8 mouse cellular contexts compared by ENCODE assay signal in the genomic region with DNA sequence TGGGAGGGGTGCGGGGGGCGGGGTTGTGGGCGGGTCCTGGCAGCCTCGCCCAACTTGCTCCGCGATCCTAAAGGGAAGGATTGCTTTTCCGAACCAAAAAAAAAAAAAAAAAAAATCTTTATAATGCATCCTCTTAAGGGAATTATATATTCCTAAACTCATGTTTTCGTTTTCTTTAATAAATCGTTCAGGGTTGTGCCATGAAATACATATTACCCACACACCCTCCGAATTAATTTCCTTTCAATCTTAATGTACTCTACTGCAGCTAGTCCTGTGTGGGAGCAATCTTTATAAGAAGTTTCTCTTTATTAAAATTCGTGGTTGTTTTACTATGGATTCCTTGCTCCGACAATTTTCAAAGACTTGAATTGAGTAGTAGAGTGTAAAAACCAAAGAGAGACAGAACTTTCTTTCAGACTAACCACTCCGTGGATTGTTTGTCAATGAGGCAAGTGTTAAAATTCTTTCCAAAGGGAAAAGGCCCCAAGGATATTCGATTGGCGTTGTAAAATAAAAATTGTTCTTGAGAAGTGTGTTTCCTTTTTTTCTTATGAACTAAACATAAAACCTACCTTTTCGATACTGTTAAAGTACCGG.
A peak's percentile ranks its signal among the peaks of the same experiment; 100 is the strongest.
DNase-seq lines count a peak whose midpoint lies in the region; ATAC-seq and TF ChIP-seq lines count a peak whose summit lies in the region.

No protein-coding gene starts in this region.

- TF ChIP-seq CTCF in intestine, postnatal 0 days (IDR thresholded peaks at IDR 0.05; ENCODE audit: low read depth), result no peak

- ATAC-seq in heart, embryonic 11.5 days (replicated peaks; ENCODE audit: insufficient number of reproducible peaks, low FRiP score, low TSS enrichment), result no peak
- peak; percentile 53 for ATAC-seq in midbrain, embryonic 13.5 days
- no peak for ATAC-seq in midbrain, embryonic 16.5 days
- no peak for ATAC-seq in intestine, postnatal 0 days
- ATAC-seq in stomach, embryonic 16.5 days (ENCODE audit: insufficient read depth, low FRiP score), result no peak

- H3K4me3 ChIP-seq in heart, embryonic 11.5 days (ENCODE audit: low read depth, low read length), result no peak overlapping the region
- no peak overlapping the region for H3K4me3 ChIP-seq in midbrain, embryonic 13.5 days (replicated peaks)
- H3K4me3 ChIP-seq in midbrain, embryonic 16.5 days (ENCODE audit: low read depth, low read length), result no peak overlapping the region
- peak overlapping the region; percentile 7; the same call in 1 of the 2 replicates for H3K4me3 ChIP-seq in intestine, postnatal 0 days (ENCODE audit: low read depth, low read length)
- no peak overlapping the region for H3K4me3 ChIP-seq in stomach, embryonic 16.5 days (replicated peaks; ENCODE audit: low read length)

- no peaks in the 10 kb centered on the region for H3K9me3 ChIP-seq in heart, embryonic 11.5 days (replicated peaks; ENCODE audit: control insufficient read depth, low read length)
- H3K9me3 ChIP-seq in midbrain, embryonic 13.5 days, result no peaks in the 10 kb centered on the region
- no peaks in the 10 kb centered on the region for H3K9me3 ChIP-seq in midbrain, embryonic 16.5 days (replicated peaks; ENCODE audit: control insufficient read depth, low read length, poor library complexity, severe bottlenecking)
- H3K9me3 ChIP-seq in intestine, postnatal 0 days (ENCODE audit: control insufficient read depth), result no peaks in the 10 kb centered on the region
- H3K9me3 ChIP-seq in stomach, embryonic 16.5 days (replicated peaks; ENCODE audit: control insufficient read depth, low read length), result no peaks in the 10 kb centered on the region

- H3K4me2 ChIP-seq in heart, embryonic 11.5 days, result peak overlapping the region; percentile 42
- no peak overlapping the region for H3K4me2 ChIP-seq in midbrain, embryonic 13.5 days (replicated peaks)
- H3K4me2 ChIP-seq in midbrain, embryonic 16.5 days (ENCODE audit: low read length), result no peak overlapping the region
- peak overlapping the region; percentile 63 for H3K4me2 ChIP-seq in intestine, postnatal 0 days (replicated peaks; ENCODE audit: low read depth)
- H3K4me2 ChIP-seq in stomach, embryonic 16.5 days (ENCODE audit: low read depth, low read length), result peak overlapping the region; percentile 15; the same call in 1 of the 2 replicates

- no peaks in the 10 kb centered on the region for H3K36me3 ChIP-seq in heart, embryonic 11.5 days (ENCODE audit: control insufficient read depth, insufficient read depth, low read length)
- H3K36me3 ChIP-seq in midbrain, embryonic 13.5 days, result no peaks in the 10 kb centered on the region
- H3K36me3 ChIP-seq in midbrain, embryonic 16.5 days (ENCODE audit: control insufficient read depth, insufficient read depth, low read length), result no peaks in the 10 kb centered on the region
- H3K36me3 ChIP-seq in intestine, postnatal 0 days (ENCODE audit: control insufficient read depth, insufficient read depth), result no peaks in the 10 kb centered on the region
- H3K36me3 ChIP-seq in stomach, embryonic 16.5 days (ENCODE audit: control insufficient read depth, insufficient read depth, low read length), result no peaks in the 10 kb centered on the region

- no peak overlapping the region for H3K27ac ChIP-seq in heart, embryonic 11.5 days (ENCODE audit: low read depth, low read length)
- no peak overlapping the region for H3K27ac ChIP-seq in midbrain, embryonic 13.5 days
- no peak overlapping the region for H3K27ac ChIP-seq in midbrain, embryonic 16.5 days (ENCODE audit: low read length)
- H3K27ac ChIP-seq in intestine, postnatal 0 days (ENCODE audit: low read depth, low read length), result no peak overlapping the region
- H3K27ac ChIP-seq in stomach, embryonic 16.5 days (ENCODE audit: low read length), result no peak overlapping the region

- no peak for DNase-seq in heart, adult 8-10 months (ENCODE audit: low spot score)
- no peak for DNase-seq in spleen, postnatal 36 days (ENCODE audit: low spot score in 2 of 2)
- DNase-seq in right cerebral cortex, adult 2 months (ENCODE audit: low spot score in 2 of 2), result no peak

- WGBS in heart, embryonic 11.5 days (ENCODE audit: insufficient replicate concordance), result 3% methylated on average over 17 of the region's 17 CpGs
- 5% methylated on average over 17 of the region's 17 CpGs for WGBS in midbrain, embryonic 13.5 days
- 2% methylated on average over 17 of the region's 17 CpGs for WGBS in midbrain, embryonic 16.5 days
- WGBS in intestine, postnatal 0 days, result 3% methylated on average over 17 of the region's 17 CpGs
- WGBS in stomach, embryonic 16.5 days, result 3% methylated on average over 17 of the region's 17 CpGs

- peaks cover 9% of the 10 kb centered on the region for H3K4me1 ChIP-seq in heart, embryonic 11.5 days (ENCODE audit: control insufficient read depth, insufficient read depth, low read length)
- peaks cover 7% of the 10 kb centered on the region; the same call in 1 of the 2 replicates for H3K4me1 ChIP-seq in midbrain, embryonic 13.5 days (replicated peaks)
- no peaks in the 10 kb centered on the region for H3K4me1 ChIP-seq in midbrain, embryonic 16.5 days (ENCODE audit: control insufficient read depth, insufficient read depth, low read length)
- no peaks in the 10 kb centered on the region for H3K4me1 ChIP-seq in intestine, postnatal 0 days (replicated peaks; ENCODE audit: control insufficient read depth, insufficient read depth, low read length)
- H3K4me1 ChIP-seq in stomach, embryonic 16.5 days (ENCODE audit: control insufficient read depth, insufficient read depth, low read length), result peaks cover 3% of the 10 kb centered on the region; the same call in 1 of the 2 replicates

- H3K27me3 ChIP-seq in heart, embryonic 11.5 days (ENCODE audit: control insufficient read depth, insufficient read depth, low read length), result peaks cover 48% of the 10 kb centered on the region
- peaks cover 94% of the 10 kb centered on the region for H3K27me3 ChIP-seq in midbrain, embryonic 13.5 days
- peaks cover 56% of the 10 kb centered on the region for H3K27me3 ChIP-seq in midbrain, embryonic 16.5 days (ENCODE audit: control insufficient read depth, insufficient read depth, low read depth, low read length)
- peaks cover 93% of the 10 kb centered on the region for H3K27me3 ChIP-seq in intestine, postnatal 0 days (replicated peaks; ENCODE audit: control insufficient read depth, insufficient read depth, low read length)
- H3K27me3 ChIP-seq in stomach, embryonic 16.5 days (ENCODE audit: control insufficient read depth, insufficient read depth, low read length), result peaks cover 51% of the 10 kb centered on the region

- no peak overlapping the region for H3K9ac ChIP-seq in heart, embryonic 11.5 days (ENCODE audit: low read depth, low read length)
- no peak overlapping the region for H3K9ac ChIP-seq in midbrain, embryonic 13.5 days (replicated peaks)
- no peak overlapping the region for H3K9ac ChIP-seq in midbrain, embryonic 16.5 days (ENCODE audit: low read depth, low read length)
- no peak overlapping the region for H3K9ac ChIP-seq in intestine, postnatal 0 days (ENCODE audit: low read depth, low read length)
- no peak overlapping the region for H3K9ac ChIP-seq in stomach, embryonic 16.5 days (ENCODE audit: low read length)

Comparison
In these comparisons a context has a peak if more than half of its experiments do, and no peak if none do; other contexts are left out.
1. H3K4me2 ChIP-seq: peak in heart, embryonic 11.5 days (single experiment), intestine, postnatal 0 days (single experiment) and stomach, embryonic 16.5 days (single experiment); none in midbrain, embryonic 13.5 days (single experiment) and midbrain, embryonic 16.5 days (single experiment).